Comparison of ENCODE assay signal across 19 mouse cellular contexts in genomic region chr1:193949817-193950216, GRCm38 (mm10).
DNase-seq lines count a peak whose midpoint lies in the region; ATAC-seq and TF ChIP-seq lines count a peak whose summit lies in the region.
"Had no signal": no experiment of that assay in that cellular context is flagged by ENCODE, and none has a peak within 500 bp of the region (broad histone marks: within the 10 kb centered on the region; RNA-seq: fewer than 3 reads in every experiment).

No protein-coding gene starts in this region.

- no peaks in the 10 kb centered on the region for H3K27me3 ChIP-seq in forebrain, embryonic 14.5 days (replicated peaks; ENCODE audit: control insufficient read depth, insufficient read depth, low read length)
- no peaks in the 10 kb centered on the region for H3K27me3 ChIP-seq in forebrain, postnatal 0 days (ENCODE audit: insufficient read depth, low read length)
- no peaks in the 10 kb centered on the region for H3K27me3 ChIP-seq in kidney, adult 2 months (replicated peaks; ENCODE audit: control insufficient read depth, insufficient read depth, low read length)
- H3K27me3 ChIP-seq: heart, embryonic 13.5 days; hindbrain, embryonic 15.5 days had no signal

- no peak overlapping the region for H3K4me3 ChIP-seq in forebrain, embryonic 14.5 days (ENCODE audit: low read depth, low read length)
- H3K4me3 ChIP-seq in forebrain, postnatal 0 days (ENCODE audit: low read depth, low read length): no peak overlapping the region
- H3K4me3 ChIP-seq in kidney, adult 2 months (ENCODE audit: insufficient read depth, low read depth, low read length): no peak overlapping the region
- H3K4me3 ChIP-seq: heart, embryonic 13.5 days; hindbrain, embryonic 15.5 days had no signal

- TF ChIP-seq CTCF in forebrain, postnatal 0 days (IDR thresholded peaks at IDR 0.05; ENCODE audit: low read depth): no peak
- no peak for TF ChIP-seq CTCF in kidney, adult 2 months (conservative IDR thresholded peaks at IDR 0.05; ENCODE audit: insufficient read depth, insufficient read length, low read depth, low read length)

- H3K4me2 ChIP-seq in forebrain, embryonic 14.5 days (ENCODE audit: low read length): no peak overlapping the region
- no peak overlapping the region for H3K4me2 ChIP-seq in forebrain, postnatal 0 days (ENCODE audit: low read depth)
- H3K4me2 ChIP-seq: heart, embryonic 13.5 days; hindbrain, embryonic 15.5 days had no signal

- no peaks in the 10 kb centered on the region for H3K36me3 ChIP-seq in forebrain, embryonic 14.5 days (ENCODE audit: control insufficient read depth, insufficient read depth, low read length)
- no peaks in the 10 kb centered on the region for H3K36me3 ChIP-seq in forebrain, postnatal 0 days (ENCODE audit: insufficient read depth)
- H3K36me3 ChIP-seq in kidney, adult 2 months (ENCODE audit: control insufficient read depth, insufficient read depth, low read length): no peaks in the 10 kb centered on the region
- H3K36me3 ChIP-seq: G1E; heart, embryonic 13.5 days; hindbrain, embryonic 15.5 days had no signal

- no peak overlapping the region for H3K9ac ChIP-seq in forebrain, embryonic 14.5 days (ENCODE audit: low read length)
- no peak overlapping the region for H3K9ac ChIP-seq in forebrain, postnatal 0 days
- H3K9ac ChIP-seq: heart, embryonic 13.5 days; hindbrain, embryonic 15.5 days had no signal

- no peaks in the 10 kb centered on the region; the same call in 1 of the 2 replicates for H3K4me1 ChIP-seq in forebrain, embryonic 14.5 days (ENCODE audit: control insufficient read depth, insufficient read depth, low read length)
- no peaks in the 10 kb centered on the region for H3K4me1 ChIP-seq in forebrain, postnatal 0 days (ENCODE audit: insufficient read depth)
- no peaks in the 10 kb centered on the region for H3K4me1 ChIP-seq in kidney, adult 2 months (ENCODE audit: control insufficient read depth, insufficient read depth, low read length)
- H3K4me1 ChIP-seq: hindbrain, embryonic 15.5 days had no signal

- TF ChIP-seq POLR2A in kidney, adult 2 months (IDR thresholded peaks at IDR 0.05; ENCODE audit: low read depth, low read length): no peak

- no peaks in the 10 kb centered on the region for H3K9me3 ChIP-seq in forebrain, embryonic 14.5 days (replicated peaks; ENCODE audit: control insufficient read depth, low read length)
- no peaks in the 10 kb centered on the region for H3K9me3 ChIP-seq in forebrain, postnatal 0 days (ENCODE audit: low read length)
- H3K9me3 ChIP-seq: G1E; heart, embryonic 13.5 days; hindbrain, embryonic 15.5 days had no signal

- H3K27ac ChIP-seq in forebrain, embryonic 14.5 days (ENCODE audit: low read depth, low read length): no peak overlapping the region
- no peak overlapping the region for H3K27ac ChIP-seq in forebrain, postnatal 0 days (ENCODE audit: low read depth, low read length)
- H3K27ac ChIP-seq in kidney, adult 2 months (ENCODE audit: insufficient read depth, low read depth, low read length): no peak overlapping the region
- H3K27ac ChIP-seq: heart, embryonic 13.5 days; hindbrain, embryonic 15.5 days had no signal

- ATAC-seq in forebrain, embryonic 14.5 days: no peak
- no peak for ATAC-seq in forebrain, postnatal 0 days
- ATAC-seq: forebrain, embryonic 16.5 days; intestine, embryonic 16.5 days had no signal

- DNase-seq in forebrain, embryonic 14.5 days (ENCODE audit: low spot score): peak; percentile 20
- no peak for DNase-seq in forebrain, postnatal 0 days
- peak; percentile 3 for DNase-seq in kidney, adult 2 months
- no peak for DNase-seq in kidney, postnatal 36 days
- peak; percentile 2 for DNase-seq in right cerebral cortex, adult 18-20 months
- DNase-seq in right cerebral cortex, postnatal 25 days: no peak
- DNase-seq in telencephalon, adult 2 months (ENCODE audit: low read depth, low spot score): peak; percentile 55
- DNase-seq in adrenal gland, postnatal 14 days: no peak
- DNase-seq: adrenal gland, postnatal 10 days; cerebellum, adult 2 months; cerebellum, postnatal 10 days; gastrocnemius, postnatal 36 days; heart, adult 11 months; heart, postnatal 36 days had no signal

Comparison
In these comparisons a context has a peak if more than half of its experiments do, and no peak if none do; other contexts are left out.
1. DNase-seq: peak in forebrain, embryonic 14.5 days (single experiment), kidney, adult 2 months (single experiment), right cerebral cortex, adult 18-20 months (single experiment) and telencephalon, adult 2 months (single experiment); none in forebrain, postnatal 0 days (single experiment), kidney, postnatal 36 days (0 of 2), right cerebral cortex, postnatal 25 days (single experiment) and adrenal gland, postnatal 14 days (single experiment).